Mouse (Mus musculus): ENCODE data around the gene Xdh.

Xdh gene

GRCm38 (mm10) chr17:73950062-73950735 is at the start of gene Xdh:
Xdh (minus strand) TSS chr17:73950196.
- DNase-seq (ENCODE audit: low spot score in 2 of 2): peak; percentile 49 to 80

GRCm38 (mm10) chr17:73995907-73996645 is 46.1 kb upstream of the Xdh start:
- DNase-seq (ENCODE audit: low spot score in 2 of 2): no peak

- no peak for DNase-seq (ENCODE audit: low spot score in 2 of 2)
Observed at GRCm38 (mm10) chr17:73991264-73991663, 41.3 kb upstream of the Xdh start.

GRCm38 (mm10) chr17:73986571-73986970 is 36.6 kb upstream of the Xdh start:
- DNase-seq (ENCODE audit: low spot score in 2 of 2): no peak

- no peak for DNase-seq (ENCODE audit: low spot score in 2 of 2)
Observed at GRCm38 (mm10) chr17:73985936-73986335, 35.9 kb upstream of the Xdh start.

- no peak for DNase-seq (ENCODE audit: low spot score in 2 of 2)
Observed at GRCm38 (mm10) chr17:73984508-73984907, 34.5 kb upstream of the Xdh start.

- DNase-seq (ENCODE audit: low spot score in 2 of 2): no peak
Observed at GRCm38 (mm10) chr17:73982871-73983270, 32.9 kb upstream of the Xdh start.

- no peak for DNase-seq (ENCODE audit: low spot score in 2 of 2)
Observed at GRCm38 (mm10) chr17:73976066-73976465, 26.1 kb upstream of the Xdh start.

GRCm38 (mm10) chr17:73972648-73973047 is 22.7 kb upstream of the Xdh start:
- DNase-seq (ENCODE audit: low spot score in 2 of 2): no peak

- DNase-seq (ENCODE audit: low spot score in 2 of 2): no peak
Observed at GRCm38 (mm10) chr17:73971291-73971690, 21.3 kb upstream of the Xdh start.

- peak; percentile 69 to 81 for DNase-seq (ENCODE audit: low spot score in 2 of 2)
Observed at GRCm38 (mm10) chr17:73970361-73971027, 20.5 kb upstream of the Xdh start.

- DNase-seq (ENCODE audit: low spot score in 2 of 2): no peak
Observed at GRCm38 (mm10) chr17:73964856-73965255, 14.9 kb upstream of the Xdh start.

- DNase-seq (ENCODE audit: low spot score in 2 of 2): no peak
Observed at GRCm38 (mm10) chr17:73962628-73963043, 12.6 kb upstream of the Xdh start.

- no peak for DNase-seq (ENCODE audit: low spot score in 2 of 2)
Observed at GRCm38 (mm10) chr17:73961801-73962403, 11.9 kb upstream of the Xdh start.

- no peak for DNase-seq (ENCODE audit: low spot score in 2 of 2)
Observed at GRCm38 (mm10) chr17:73960745-73961144, 10.7 kb upstream of the Xdh start.

- no peak for DNase-seq (ENCODE audit: low spot score in 2 of 2)
Observed at GRCm38 (mm10) chr17:73952103-73952521, 2.1 kb upstream of the Xdh start.

GRCm38 (mm10) chr17:73950970-73951369 is 974 bp upstream of the Xdh start:
- no peak for DNase-seq (ENCODE audit: low spot score in 2 of 2)

GRCm38 (mm10) chr17:73949498-73949897 is 498 bp downstream of the Xdh start:
- DNase-seq (ENCODE audit: low spot score in 2 of 2): no peak

GRCm38 (mm10) chr17:73948801-73949200 is 1.2 kb downstream of the Xdh start:
- DNase-seq (ENCODE audit: low spot score in 2 of 2): no peak

- DNase-seq (ENCODE audit: low spot score in 2 of 2): peak in 1 of 2 experiments; percentile 72
Observed at GRCm38 (mm10) chr17:73948039-73948438, 2.0 kb downstream of the Xdh start.

GRCm38 (mm10) chr17:73946856-73947255 is 3.1 kb downstream of the Xdh start:
- DNase-seq (ENCODE audit: low spot score in 2 of 2): no peak

GRCm38 (mm10) chr17:73944661-73945060 is 5.3 kb downstream of the Xdh start:
- no peak for DNase-seq (ENCODE audit: low spot score in 2 of 2)
